Mouse (Mus musculus): ENCODE measurements around the gene Triobp. TPM values are rescaled to one million over a fixed set of nuclear protein-coding genes. Genes with fewer than 3 reads are reported as not detected.

Gene Triobp
- total and polyA plus RNA-seq, 2 experiments from 2014 or later, result 19.1 to 45.3 TPM

GRCm38 (mm10) chr15:78919914-78920313, 27.6 kb upstream of the Triobp start:
- Histone ChIP-seq H3K36me3 (replicated peaks; ENCODE audit: control insufficient read depth, insufficient read depth, low read length) (0 out of 2 replicates have a peak, but pooled peaks cover 5% of the 10 kb centered on the region), H3K4me3 (ENCODE audit: low read depth, low read length) (no peak overlapping the region), H3K4me1 (ENCODE audit: control insufficient read depth, insufficient read depth) (peaks cover 2% of the 10 kb centered on the region; the same call in 1 of the 2 replicates), H3K27ac (ENCODE audit: low read depth) (no peak overlapping the region), H3K9ac (replicated peaks; ENCODE audit: low read depth, low read length) (no peak overlapping the region), H3K9me3 (replicated peaks; ENCODE audit: control insufficient read depth, low read length) (no peaks in the 10 kb centered on the region), H3K27me3 (ENCODE audit: control insufficient read depth, insufficient read depth, low read length) (no peaks in the 10 kb centered on the region), H3K4me2 (ENCODE audit: low read depth, low read length) (no peak overlapping the region)
- TF ChIP-seq CTCF (IDR thresholded peaks at IDR 0.05; ENCODE audit: low read depth) (no peak), EP300 (IDR thresholded peaks at IDR 0.05; ENCODE audit: low read depth) (no peak)
- 66% methylated on average over 12 of the region's 12 CpGs for WGBS
- DNase-seq (ENCODE audit: low spot score) (no peak), ATAC-seq (ENCODE audit: insufficient read depth, low read depth) (no peak)

DNA sequence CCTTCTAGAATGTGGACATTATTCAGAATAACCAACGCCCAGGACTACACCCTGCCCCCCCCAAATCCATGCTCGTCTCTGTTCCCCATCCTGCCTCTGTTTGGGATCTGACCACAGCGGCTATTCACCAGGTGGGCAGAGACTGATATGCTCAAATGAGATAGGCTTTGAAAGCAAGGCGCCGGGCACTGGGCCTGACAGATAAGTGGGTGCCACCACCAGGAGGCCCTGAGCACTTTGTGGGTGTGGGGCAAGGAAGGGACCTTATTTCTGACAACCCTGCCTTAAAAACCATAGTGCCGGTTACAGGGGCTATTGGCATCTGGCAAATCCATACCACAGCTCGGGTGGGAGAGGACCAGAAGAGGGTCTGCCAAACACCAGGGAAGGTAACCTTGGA, 24.8 kb upstream of the Triobp start:
- no peaks in the 10 kb centered on the region for H3K27me3 ChIP-seq (ENCODE audit: control insufficient read depth, insufficient read depth, low read length)
- 74% methylated on average over 7 of the region's 7 CpGs for WGBS
- DNase-seq (ENCODE audit: low spot score) (no peak), ATAC-seq (ENCODE audit: insufficient read depth, low read depth) (no peak)
- H3K27ac ChIP-seq (ENCODE audit: low read depth), result no peak overlapping the region
- H3K9me3 ChIP-seq (replicated peaks; ENCODE audit: control insufficient read depth, low read length), result no peaks in the 10 kb centered on the region
- H3K9ac ChIP-seq (replicated peaks; ENCODE audit: low read depth, low read length), result no peak overlapping the region
- no peak for TF ChIP-seq EP300 (IDR thresholded peaks at IDR 0.05; ENCODE audit: low read depth)
- TF ChIP-seq CTCF (IDR thresholded peaks at IDR 0.05; ENCODE audit: low read depth), result no peak
- H3K4me1 ChIP-seq (ENCODE audit: control insufficient read depth, insufficient read depth), result peaks cover 23% of the 10 kb centered on the region
- H3K4me3 ChIP-seq (ENCODE audit: low read depth, low read length), result no peak overlapping the region
- H3K36me3 ChIP-seq (replicated peaks; ENCODE audit: control insufficient read depth, insufficient read depth, low read length), result 0 out of 2 replicates have a peak, but pooled peaks cover 5% of the 10 kb centered on the region
- H3K4me2 ChIP-seq (ENCODE audit: low read depth, low read length), result no peak overlapping the region

DNA sequence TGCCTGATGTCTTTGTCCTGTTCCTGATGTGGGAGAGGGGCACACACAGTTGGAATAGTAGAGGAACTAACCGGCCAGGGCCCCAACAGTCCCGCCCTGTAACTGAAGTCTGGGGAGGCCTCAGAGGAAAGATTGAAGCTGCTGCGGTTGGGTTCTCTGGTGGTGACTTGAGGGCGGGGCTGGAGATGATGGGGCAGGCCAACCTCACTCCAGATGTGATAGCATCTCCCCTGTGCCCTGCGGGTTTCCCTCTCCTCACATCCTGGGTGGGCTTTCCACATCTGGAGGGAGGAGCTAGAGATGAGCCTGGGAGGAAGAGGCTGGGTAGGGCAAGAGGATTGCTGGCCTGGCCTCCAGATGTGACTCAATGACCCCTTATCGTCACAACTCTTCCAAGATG, 23.9 kb upstream of the Triobp start:
- no peak for TF ChIP-seq CTCF (IDR thresholded peaks at IDR 0.05; ENCODE audit: low read depth)
- Histone ChIP-seq H3K27me3 (ENCODE audit: control insufficient read depth, insufficient read depth, low read length) (no peaks in the 10 kb centered on the region), H3K4me3 (ENCODE audit: low read depth, low read length) (no peak overlapping the region), H3K4me2 (ENCODE audit: low read depth, low read length) (no peak overlapping the region), H3K9me3 (replicated peaks; ENCODE audit: control insufficient read depth, low read length) (no peaks in the 10 kb centered on the region), H3K4me1 (ENCODE audit: control insufficient read depth, insufficient read depth) (peaks cover 26% of the 10 kb centered on the region), H3K9ac (replicated peaks; ENCODE audit: low read depth, low read length) (no peak overlapping the region), H3K27ac (ENCODE audit: low read depth) (no peak overlapping the region), H3K36me3 (replicated peaks; ENCODE audit: control insufficient read depth, insufficient read depth, low read length) (0 out of 2 replicates have a peak, but pooled peaks cover 5% of the 10 kb centered on the region)
- no peak for ATAC-seq (ENCODE audit: insufficient read depth, low read depth)
- DNase-seq (ENCODE audit: low spot score), result no peak
- WGBS, result 62% methylated on average over 6 of the region's 6 CpGs

- Histone ChIP-seq H3K9ac (replicated peaks; ENCODE audit: low read depth, low read length) (0 out of 2 replicates have a peak overlapping the region, but pooled peaks have one; percentile 11), H3K9me3 (replicated peaks; ENCODE audit: control insufficient read depth, low read length) (no peaks in the 10 kb centered on the region), H3K4me3 (ENCODE audit: low read depth, low read length) (no peak overlapping the region), H3K36me3 (replicated peaks; ENCODE audit: control insufficient read depth, insufficient read depth, low read length) (peaks cover 4% of the 10 kb centered on the region; the same call in 1 of the 2 replicates), H3K27ac (ENCODE audit: low read depth) (peak overlapping the region; percentile 91), H3K4me2 (ENCODE audit: low read depth, low read length) (no peak overlapping the region), H3K27me3 (ENCODE audit: control insufficient read depth, insufficient read depth, low read length) (no peaks in the 10 kb centered on the region), H3K4me1 (ENCODE audit: control insufficient read depth, insufficient read depth) (peaks cover 26% of the 10 kb centered on the region)
- WGBS, result 27% methylated on average over 8 of the region's 8 CpGs
- ATAC-seq (ENCODE audit: insufficient read depth, low read depth) (no peak), DNase-seq (ENCODE audit: low spot score) (no peak)
- TF ChIP-seq EP300 (IDR thresholded peaks at IDR 0.05; ENCODE audit: low read depth) (no peak), CTCF (IDR thresholded peaks at IDR 0.05; ENCODE audit: low read depth) (no peak)
Observed at GRCm38 (mm10) chr15:78925129-78925528, 22.4 kb upstream of the Triobp start.

DNA sequence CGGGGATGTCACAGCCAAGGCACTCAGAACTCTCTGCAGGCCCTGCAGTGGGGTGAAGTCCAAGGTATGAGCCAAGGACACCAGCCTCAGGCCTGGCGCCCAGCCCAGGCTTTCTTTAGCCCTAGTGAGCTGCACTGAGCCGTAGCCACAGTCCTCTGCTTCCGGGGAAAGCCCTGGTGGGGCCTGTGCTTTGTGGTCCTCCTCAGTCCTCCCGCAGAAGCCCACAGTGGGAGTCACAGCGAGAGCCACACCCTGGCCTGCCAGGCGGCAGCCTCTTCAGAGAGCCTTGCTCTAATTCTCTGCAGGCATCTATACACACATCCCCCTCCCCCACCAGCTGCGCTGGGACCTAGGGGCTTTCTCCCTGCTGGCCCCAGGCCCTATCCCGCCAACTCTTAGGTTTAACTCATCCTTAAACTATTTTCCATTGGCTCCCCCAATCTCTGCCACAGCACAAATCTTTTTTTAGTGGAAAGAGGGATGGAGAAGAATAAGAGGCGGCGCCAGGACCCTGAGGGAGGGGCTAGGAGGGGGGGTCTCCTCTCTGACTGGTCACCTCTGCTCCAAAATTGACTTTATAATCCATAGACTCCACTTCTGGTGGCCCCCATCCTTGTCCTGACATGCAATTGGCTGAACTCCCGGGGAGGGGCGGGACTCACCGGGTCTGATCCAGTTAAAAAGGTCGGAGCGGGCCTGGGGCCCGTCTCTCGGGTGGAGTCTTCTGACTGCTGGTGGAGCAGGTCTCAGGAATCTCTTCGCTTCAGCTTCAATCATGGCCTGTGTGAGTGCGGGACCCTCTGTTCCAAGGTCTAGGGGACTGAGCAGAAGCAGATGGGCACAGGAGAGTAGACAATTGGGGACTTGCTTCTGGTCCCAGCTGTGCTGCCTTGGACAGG, 21.3 kb upstream of the Triobp start, which contains the start of gene Lgals1:
TSS of gene Lgals1 (plus strand) at position 705 of the 899 bp plus-strand sequence.
- H3K4me3 ChIP-seq (ENCODE audit: low read depth, low read length), result peak within 1 kb of the TSS; percentile 45
- H3K4me1 ChIP-seq (ENCODE audit: control insufficient read depth, insufficient read depth), result peaks cover 26% of the 10 kb centered on the region
- WGBS, result 3% methylated on average over 20 of the region's 20 CpGs

More for the DNA sequence above, 21.3 kb upstream of the Triobp start, which contains the start of gene Lgals1:
- Histone ChIP-seq H3K27ac (ENCODE audit: low read depth) (peak within 1 kb of the TSS; percentile 91), H3K27me3 (ENCODE audit: control insufficient read depth, insufficient read depth, low read length) (no peaks in the 10 kb centered on the region), H3K9ac (replicated peaks; ENCODE audit: low read depth, low read length) (peak within 1 kb of the TSS; percentile 44), H3K36me3 (replicated peaks; ENCODE audit: control insufficient read depth, insufficient read depth, low read length) (peaks cover 5% of the 10 kb centered on the region; the same call in 1 of the 2 replicates), H3K4me2 (ENCODE audit: low read depth, low read length) (peak within 1 kb of the TSS; percentile 76), H3K9me3 (replicated peaks; ENCODE audit: control insufficient read depth, low read length) (no peaks in the 10 kb centered on the region)
- peak; percentile 87 for DNase-seq (ENCODE audit: low spot score)
- TF ChIP-seq CTCF (IDR thresholded peaks at IDR 0.05; ENCODE audit: low read depth) (no peak), EP300 (IDR thresholded peaks at IDR 0.05; ENCODE audit: low read depth) (no peak; the same call in 1 of the 2 replicates)
- peak; percentile 87 for ATAC-seq (ENCODE audit: insufficient read depth, low read depth)

All from heart, postnatal 0 days (tissue).